In the genomic region with DNA sequence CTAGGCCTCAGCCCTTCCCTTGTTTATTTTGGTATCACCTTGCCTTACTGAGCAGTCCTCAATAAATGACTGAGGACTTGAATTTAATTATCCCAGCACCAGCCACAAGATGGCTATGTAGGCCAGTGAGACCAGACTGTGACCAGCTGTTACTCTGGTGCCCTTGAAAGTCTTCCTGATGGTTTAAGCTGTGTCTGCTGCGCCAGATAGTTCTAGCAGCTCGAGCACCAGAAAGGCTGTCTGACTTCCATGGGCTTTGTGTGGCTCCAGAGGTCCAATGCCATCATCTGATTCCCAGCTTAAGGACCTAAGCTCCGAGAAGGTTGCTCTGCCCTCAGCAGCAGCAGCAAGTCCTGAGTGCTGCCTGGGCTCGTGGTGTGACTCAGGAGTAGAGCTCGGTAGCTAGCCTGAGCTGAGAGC, we compare ENCODE assay signal across 8 mouse cellular contexts. TPM values are rescaled to one million over a fixed set of nuclear protein-coding genes. Genes with fewer than 3 reads are reported as not detected.
DNase-seq lines count a peak whose midpoint lies in the region; ATAC-seq and TF ChIP-seq lines count a peak whose summit lies in the region.
"Had no signal": no experiment of that assay in that cellular context is flagged by ENCODE, and none has a peak within 500 bp of the region (broad histone marks: within the 10 kb centered on the region; RNA-seq: fewer than 3 reads in every experiment).

No protein-coding gene starts in this region.

- H3K36me3 ChIP-seq in C2C12 (ENCODE audit: control insufficient read depth, insufficient read depth) (peaks cover 21% of the 10 kb centered on the region), G1E (replicated peaks) (peaks cover 52% of the 10 kb centered on the region)
- H3K36me3 ChIP-seq in heart, embryonic 12.5 days, result peaks cover 26% of the 10 kb centered on the region
- H3K36me3 ChIP-seq in liver, postnatal 0 days (replicated peaks; ENCODE audit: insufficient read depth, low read length), result no peaks in the 10 kb centered on the region; the same call in 1 of the 2 replicates

- no peak overlapping the region for H3K4me2 ChIP-seq in heart, embryonic 12.5 days
- no peak overlapping the region for H3K4me2 ChIP-seq in liver, postnatal 0 days (ENCODE audit: low read depth, low read length)

- no peak overlapping the region for H3K4me3 ChIP-seq in C2C12 (ENCODE audit: insufficient read depth, poor library complexity, severe bottlenecking)
- no peak overlapping the region for H3K4me3 ChIP-seq in G1E (ENCODE audit: low read depth, low read length)
- no peak overlapping the region for H3K4me3 ChIP-seq in heart, embryonic 12.5 days
- H3K4me3 ChIP-seq in liver, postnatal 0 days (ENCODE audit: low read depth, low read length), result no peak overlapping the region

- H3K4me1 ChIP-seq in G1E (ENCODE audit: insufficient read depth, low read depth, low read length), result no peaks in the 10 kb centered on the region
- peaks cover 21% of the 10 kb centered on the region for H3K4me1 ChIP-seq in heart, embryonic 12.5 days (replicated peaks)
- peaks cover 10% of the 10 kb centered on the region for H3K4me1 ChIP-seq in liver, postnatal 0 days (ENCODE audit: insufficient read depth)

- H3K27ac ChIP-seq in heart, embryonic 12.5 days (ENCODE audit: poor library complexity, severe bottlenecking), result peak overlapping the region; percentile 52
- H3K27ac ChIP-seq in liver, postnatal 0 days (ENCODE audit: low read depth), result peak overlapping the region; percentile 85

- ATAC-seq in G1E (ENCODE audit: extremely low read depth, insufficient number of reproducible peaks, low FRiP score, poor library complexity, severe bottlenecking), result no peak
- peak; percentile 33; the same call in 1 of the 2 replicates for ATAC-seq in heart, embryonic 12.5 days (ENCODE audit: insufficient number of reproducible peaks, low FRiP score)
- peak; percentile 86 for ATAC-seq in liver, postnatal 0 days

- H3ac ChIP-seq in C2C12 (ENCODE audit: control insufficient read depth, insufficient read length, low read depth), result peak overlapping the region; percentile 27

- no peaks in the 10 kb centered on the region for H3K27me3 ChIP-seq in C2C12 (ENCODE audit: control insufficient read depth, insufficient read depth, insufficient read length)
- no peaks in the 10 kb centered on the region for H3K27me3 ChIP-seq in G1E (ENCODE audit: insufficient read depth, low read length)
- no peaks in the 10 kb centered on the region for H3K27me3 ChIP-seq in heart, embryonic 12.5 days (replicated peaks)
- no peaks in the 10 kb centered on the region for H3K27me3 ChIP-seq in liver, postnatal 0 days (ENCODE audit: insufficient read depth, low read length)

- peaks cover 2% of the 10 kb centered on the region for H3K79me3 ChIP-seq in C2C12 (ENCODE audit: low read depth)

- H3K9me3 ChIP-seq in G1E (replicated peaks), result no peaks in the 10 kb centered on the region
- H3K9me3 ChIP-seq in heart, embryonic 12.5 days (replicated peaks), result no peaks in the 10 kb centered on the region
- H3K9me3 ChIP-seq in liver, postnatal 0 days (ENCODE audit: low read length), result no peaks in the 10 kb centered on the region

- peak; percentile 10 for TF ChIP-seq CTCF in C2C12 (IDR thresholded peaks at IDR 0.05; ENCODE audit: control insufficient read depth, insufficient read depth, insufficient read length)
- no peak for TF ChIP-seq CTCF in G1E (IDR thresholded peaks at IDR 0.05; ENCODE audit: low read depth, low read length)
- TF ChIP-seq CTCF in liver, postnatal 0 days (IDR thresholded peaks at IDR 0.05; ENCODE audit: low read depth), result peak; percentile 82

- TF ChIP-seq EP300 in liver, postnatal 0 days (IDR thresholded peaks at IDR 0.05; ENCODE audit: low read depth), result no peak

- H3K9ac ChIP-seq in heart, embryonic 12.5 days, result no peak overlapping the region
- peak overlapping the region; percentile 42; the same call in 1 of the 2 replicates for H3K9ac ChIP-seq in liver, postnatal 0 days (replicated peaks)

- H3K79me2 ChIP-seq in C2C12 (ENCODE audit: control insufficient read depth, insufficient read depth), result peaks cover 21% of the 10 kb centered on the region

- peak; percentile 22 for DNase-seq in G1E (ENCODE audit: low spot score)
- DNase-seq in embryo, embryonic 10 days (ENCODE audit: low spot score), result peak; percentile 80
- DNase-seq in kidney, postnatal 10 days, result peak; percentile 68
- DNase-seq in liver, postnatal 0 days, result peak; percentile 30
- DNase-seq in ovary, postnatal 14 days (ENCODE audit: low spot score), result peak; percentile 40

- 51% methylated on average over 5 of the region's 5 CpGs for WGBS in heart, embryonic 12.5 days
- WGBS in liver, postnatal 0 days (ENCODE audit: insufficient replicate concordance), result 48% methylated on average over 5 of the region's 5 CpGs

TF ChIP-seq in C2C12, 6 proteins besides CTCF, POLR2A, EP300 and RAD21:
- TF ChIP-seq FOSL1 (IDR thresholded peaks at IDR 0.05; ENCODE audit: insufficient read depth, low read length, poor library complexity, severe bottlenecking) (no peak), MYOD1 (IDR thresholded peaks at IDR 0.05; ENCODE audit: control insufficient read depth, insufficient read length, low read depth) (peak; percentile 74)

RNA-seq across cellular contexts. Expression of a gene that starts 20.2 kb away (rescaled TPM):
- polyA plus RNA-seq in C2C12 (2012; fragmentation: generic; extraction: Trizol) (1,152 TPM), G1E (2012) (not detected in 2 replicates)
- total RNA-seq in G1E (2014; fragmentation: Nextera tagmentation) (not detected in 2 replicates), G1E (2017) (0.38 TPM in 1 of 2 replicates, not detected in the other)
- 39.6 and 39.7 TPM in 2 replicates for polyA plus RNA-seq in heart, embryonic 12.5 days (2016; fragmentation: Nextera tagmentation; extraction: Ambion mirVana)
- polyA plus RNA-seq in liver, postnatal 0 days (2015; fragmentation: Nextera tagmentation; extraction: Ambion mirVana), result 823 and 833 TPM in 2 replicates

RNA-seq across cellular contexts. Expression of a gene that starts 37.1 kb away (rescaled TPM):
- polyA plus RNA-seq in C2C12 (2012; fragmentation: generic; extraction: Trizol), result 0.07 TPM
- total RNA-seq in G1E (2014; fragmentation: Nextera tagmentation), result not detected in 2 replicates
- total RNA-seq in G1E (2017), result 0.33 and 0.41 TPM in 2 replicates
- 0.03 TPM in 1 of 2 replicates, not detected in the other for polyA plus RNA-seq in G1E (2012)
- 0.86 and 6.4 TPM in 2 replicates for polyA plus RNA-seq in heart, embryonic 12.5 days (2016; fragmentation: Nextera tagmentation; extraction: Ambion mirVana)
- 975 and 1,049 TPM in 2 replicates for polyA plus RNA-seq in liver, postnatal 0 days (2015; fragmentation: Nextera tagmentation; extraction: Ambion mirVana)
- total RNA-seq: gastrocnemius, postnatal 36 days had no signal

RNA-seq across cellular contexts. Expression of a gene that starts 52.2 kb away (rescaled TPM):
- 21.6 TPM for polyA plus RNA-seq in C2C12 (2012; fragmentation: generic; extraction: Trizol)
- 6.3 and 12.3 TPM in 2 replicates for total RNA-seq in G1E (2014; fragmentation: Nextera tagmentation)
- total RNA-seq in G1E (2017), result 15.0 and 17.4 TPM in 2 replicates
- 18.7 and 20.5 TPM in 2 replicates for polyA plus RNA-seq in G1E (2012)
- polyA plus RNA-seq in heart, embryonic 12.5 days (2016; fragmentation: Nextera tagmentation; extraction: Ambion mirVana), result 5.6 and 5.7 TPM in 2 replicates
- 8.4 and 9.5 TPM in 2 replicates for polyA plus RNA-seq in liver, postnatal 0 days (2015; fragmentation: Nextera tagmentation; extraction: Ambion mirVana)

RNA-seq across cellular contexts. Expression of a gene that starts 54.0 kb away (rescaled TPM):
- polyA plus RNA-seq in C2C12 (2012; fragmentation: generic; extraction: Trizol) (14.7 TPM), G1E (2012) (1.1 TPM in 2 replicates)
- total RNA-seq in G1E (2014; fragmentation: Nextera tagmentation) (6.3 and 12.4 TPM in 2 replicates), G1E (2017) (14.8 and 15.0 TPM in 2 replicates)
- 12.8 and 14.6 TPM in 2 replicates for polyA plus RNA-seq in heart, embryonic 12.5 days (2016; fragmentation: Nextera tagmentation; extraction: Ambion mirVana)
- polyA plus RNA-seq in liver, postnatal 0 days (2015; fragmentation: Nextera tagmentation; extraction: Ambion mirVana), result 3.1 TPM in 2 replicates

RNA-seq across cellular contexts. Expression of a gene that starts 54.2 kb away (rescaled TPM):
- 164 TPM for polyA plus RNA-seq in C2C12 (2012; fragmentation: generic; extraction: Trizol)
- total RNA-seq in G1E (2014; fragmentation: Nextera tagmentation), result 94.0 and 105 TPM in 2 replicates
- 284 and 317 TPM in 2 replicates for total RNA-seq in G1E (2017)
- polyA plus RNA-seq in G1E (2012), result 97.4 and 130 TPM in 2 replicates
- polyA plus RNA-seq in heart, embryonic 12.5 days (2016; fragmentation: Nextera tagmentation; extraction: Ambion mirVana), result 120 and 122 TPM in 2 replicates
- 43.5 and 49.3 TPM in 2 replicates for polyA plus RNA-seq in liver, postnatal 0 days (2015; fragmentation: Nextera tagmentation; extraction: Ambion mirVana)

Comparison
In these comparisons a context has a peak if more than half of its experiments do, and no peak if none do; other contexts are left out.
1. DNase-seq: peak in every context shown above with its lines; median percentile 80 in embryo, embryonic 10 days; 68 in kidney, postnatal 10 days; 40 in ovary, postnatal 14 days; 30 in liver, postnatal 0 days; 22 in G1E.
2. RNA of a gene that starts 20.2 kb away (polyA plus RNA-seq): 1,152 TPM in C2C12 (single experiment), 823 to 833 TPM in liver, postnatal 0 days and 39.6 to 39.7 TPM in heart, embryonic 12.5 days; not detected in G1E; every median in the first group is over 10 times any median in the second.
3. RNA of a gene that starts 37.1 kb away (polyA plus RNA-seq): 975 to 1,049 TPM in liver, postnatal 0 days; 0.86 to 6.4 TPM in heart, embryonic 12.5 days, 0.07 TPM in C2C12 (single experiment) and 0.03 TPM in G1E; every median in the first group is over 100 times any median in the second.